Mouse (Mus musculus): ENCODE data around the gene Krt84.

Gene Krt84

GRCm38 (mm10) chr15:101495266-101495665 is 37.4 kb downstream of the Krt84 start:
- no peak for DNase-seq (ENCODE audit: low spot score)

GRCm38 (mm10) chr15:101494203-101494602 is 38.4 kb downstream of the Krt84 start:
- DNase-seq (ENCODE audit: low spot score), result no peak

- DNase-seq (ENCODE audit: low spot score), result no peak
Measured at GRCm38 (mm10) chr15:101493713-101494112, 38.9 kb downstream of the Krt84 start.

- no peak for DNase-seq (ENCODE audit: low spot score)
Measured at GRCm38 (mm10) chr15:101492718-101493117, 39.9 kb downstream of the Krt84 start.

- DNase-seq (ENCODE audit: low spot score), result no peak
Measured at GRCm38 (mm10) chr15:101491431-101491830, 41.2 kb downstream of the Krt84 start, which contains the start of gene Krt83. TSS of gene Krt83 (minus strand) at chr15:101491512.

GRCm38 (mm10) chr15:101485911-101486635 is 46.5 kb downstream of the Krt84 start:
- no peak for DNase-seq (ENCODE audit: low spot score)

GRCm38 (mm10) chr15:101484939-101485338 is 47.7 kb downstream of the Krt84 start:
- no peak for DNase-seq (ENCODE audit: low spot score)

GRCm38 (mm10) chr15:101483646-101484045 is 49.0 kb downstream of the Krt84 start:
- DNase-seq (ENCODE audit: low spot score), result no peak

GRCm38 (mm10) chr15:101482056-101482455 is 50.6 kb downstream of the Krt84 start:
- DNase-seq (ENCODE audit: low spot score), result no peak

GRCm38 (mm10) chr15:101479666-101480060 is 53.0 kb downstream of the Krt84 start:
- DNase-seq (ENCODE audit: low spot score), result peak; percentile 33

- peak; percentile 71 for DNase-seq (ENCODE audit: low spot score)
Measured at GRCm38 (mm10) chr15:101479007-101479665, 53.5 kb downstream of the Krt84 start.
